Mouse (Mus musculus): ENCODE measurements around the gene Tmem29.

GRCm38 (mm10) chrX:150413505-150413904, 45.4 kb downstream of the Tmem29 start:
- no peak for TF ChIP-seq EP300 (optimal IDR thresholded peaks at IDR 0.05)
- TF ChIP-seq CTCF (IDR thresholded peaks at IDR 0.05; ENCODE audit: low read depth) = no peak

Data from stomach, postnatal 0 days (tissue).